Mouse (Mus musculus) NIH3T3 (cell line): ENCODE data around the gene Nuak1.
"Not testable (repeated sequence)": the region's sequence is repeated elsewhere in the genome, so short reads cannot be mapped to it uniquely, and the experiment has no call there.

ENCODE experiments used
- DNase-seq: peaks from one replicate; pipeline ENCODE4 v3.0.0-alpha.2; 2012; ENCODE audit warnings: low read depth

The Nuak1 gene

GRCm38 (mm10) chr10:84440541-84441433 lies at the start of gene Nuak1:
Gene Nuak1, minus strand, starts transcription at chr10:84440597.
- DNase-seq: peak; percentile 95

- DNase-seq: no peak
These were observed 49.7 kb upstream of the Nuak1 start for GRCm38 (mm10) chr10:84490115-84490514.

- peak; percentile 69 for DNase-seq
These were observed 47.9 kb upstream of the Nuak1 start for GRCm38 (mm10) chr10:84488315-84488714.

GRCm38 (mm10) chr10:84484661-84485060 lies 44.3 kb upstream of the Nuak1 start:
- DNase-seq: peak; percentile 45

GRCm38 (mm10) chr10:84483553-84483952 lies 43.2 kb upstream of the Nuak1 start:
- peak; percentile 37 for DNase-seq

- DNase-seq: peak; percentile 38
These were observed 42.7 kb upstream of the Nuak1 start for GRCm38 (mm10) chr10:84483069-84483468.

GRCm38 (mm10) chr10:84482418-84482817 lies 42.0 kb upstream of the Nuak1 start:
- DNase-seq: not testable (repeated sequence)

- DNase-seq: peak; percentile 78
These were observed 40.9 kb upstream of the Nuak1 start for GRCm38 (mm10) chr10:84481327-84481671.

GRCm38 (mm10) chr10:84480667-84481326 lies 40.4 kb upstream of the Nuak1 start:
- peak; percentile 90 for DNase-seq

GRCm38 (mm10) chr10:84480146-84480545 lies 39.7 kb upstream of the Nuak1 start:
- DNase-seq: no peak

- DNase-seq: peak; percentile 31
These were observed 37.2 kb upstream of the Nuak1 start for GRCm38 (mm10) chr10:84477613-84478076.

- no peak for DNase-seq
These were observed 36.7 kb upstream of the Nuak1 start for GRCm38 (mm10) chr10:84477045-84477612.

GRCm38 (mm10) chr10:84467555-84468164 lies 27.3 kb upstream of the Nuak1 start:
- peak; percentile 93 for DNase-seq

- DNase-seq: peak; percentile 95
These were observed 25.1 kb upstream of the Nuak1 start for GRCm38 (mm10) chr10:84465511-84465910.

GRCm38 (mm10) chr10:84460420-84461101 lies 20.2 kb upstream of the Nuak1 start:
- DNase-seq: peak; percentile 28

GRCm38 (mm10) chr10:84458094-84458493 lies 17.7 kb upstream of the Nuak1 start:
- DNase-seq: no peak

GRCm38 (mm10) chr10:84457539-84457938 lies 17.1 kb upstream of the Nuak1 start:
- DNase-seq: no peak

- no peak for DNase-seq
These were observed 16.4 kb upstream of the Nuak1 start for GRCm38 (mm10) chr10:84456632-84457320.

- no peak for DNase-seq
These were observed 11.5 kb upstream of the Nuak1 start for GRCm38 (mm10) chr10:84451883-84452282.

- peak; percentile 97 for DNase-seq
These were observed 10.3 kb upstream of the Nuak1 start for GRCm38 (mm10) chr10:84450654-84451053.

GRCm38 (mm10) chr10:84449733-84450132 lies 9.3 kb upstream of the Nuak1 start:
- no peak for DNase-seq
